Mouse (Mus musculus): Measurements from ENCODE around the gene Fyn.

- TF ChIP-seq CTCF (IDR thresholded peaks at IDR 0.05; ENCODE audit: borderline replicate concordance, insufficient read depth, low read length) (no peak), POLR2A (IDR thresholded peaks at IDR 0.05; ENCODE audit: low read depth, low read length) (no peak)
These were observed 82.4 kb downstream of the Fyn start for GRCm38 (mm10) chr10:39451065-39451464.

Measured in embryonic fibroblast, embryonic 13.5 days (primary cell).